Mouse (Mus musculus): Measurements from ENCODE around the gene Cfap97d1.

- TF ChIP-seq CTCF (IDR thresholded peaks at IDR 0.05; ENCODE audit: low read depth), result peak; percentile 90
- TF ChIP-seq EP300 (IDR thresholded peaks at IDR 0.05; ENCODE audit: low read depth), result no peak
Observed at GRCm38 (mm10) chr11:101971410-101971809, 12.7 kb upstream of the Cfap97d1 start.
